Mouse (Mus musculus) stomach, postnatal 0 days (tissue): ENCODE data around the gene Olfr1350.

ENCODE experiments used
- CTCF ChIP-seq: IDR thresholded peaks from 2 replicates; pipeline ENCODE4 v1.5.1; 2016; ENCODE audit warnings: antibody characterized with exemption, low read depth, mild to moderate bottlenecking, moderate library complexity
- EP300 ChIP-seq: optimal IDR thresholded peaks from 2 replicates; pipeline ENCODE3; 2016; ENCODE audit warnings: antibody characterized with exemption

DNA sequence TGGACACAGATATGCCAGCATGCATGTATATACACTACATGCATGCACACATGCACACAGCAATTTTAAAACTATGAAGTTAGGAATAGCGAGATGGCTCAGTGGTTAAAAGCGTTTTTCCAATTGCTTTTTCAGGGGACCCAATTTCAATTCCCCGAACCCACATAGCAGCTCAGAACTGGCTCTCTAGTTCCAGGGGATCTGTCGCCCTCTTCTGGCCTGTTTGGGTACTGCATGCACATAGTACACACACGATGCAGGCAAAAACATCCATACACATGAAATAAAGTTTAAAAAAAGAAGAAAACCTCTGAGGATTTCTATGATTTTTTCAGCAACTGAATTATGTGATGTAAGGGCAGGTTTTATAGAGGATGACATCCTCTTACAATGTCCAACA is 38.5 kb upstream of the Olfr1350 start:
- TF ChIP-seq EP300: no peak
- peak; percentile 49 for TF ChIP-seq CTCF
